ENCODE assay signal across 8 mouse cellular contexts in the genomic region with DNA sequence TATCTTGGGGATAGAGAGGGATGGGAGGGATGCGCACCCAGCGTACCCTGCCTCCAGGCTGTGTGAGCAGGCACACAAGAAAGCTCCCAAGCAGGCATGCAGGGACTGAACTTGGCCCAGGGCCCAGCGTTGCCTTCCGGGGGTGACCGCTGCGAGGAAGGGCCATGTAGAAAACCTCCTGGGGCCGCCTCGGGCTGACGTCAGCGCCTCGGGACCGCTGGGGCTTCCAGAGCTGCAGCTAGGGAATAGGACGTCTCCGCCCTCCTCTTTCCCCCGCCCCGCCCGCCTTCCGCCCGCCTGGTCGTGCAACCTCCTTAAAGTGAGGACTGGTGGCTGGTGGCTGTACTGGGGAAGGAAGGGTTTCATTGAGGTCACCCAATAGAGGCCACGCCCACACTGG.
DNase-seq lines count a peak whose midpoint lies in the region.

No protein-coding gene starts in this region.

- whole genome bisulfite sequencing in hindbrain, embryonic 10.5 days: 6% methylated on average over 21 of the region's 21 CpGs

- H3K9me3 ChIP-seq in hindbrain, embryonic 10.5 days: no peaks in the 10 kb centered on the region

- peaks cover 4% of the 10 kb centered on the region; the same call in 1 of the 2 replicates for H3K27me3 ChIP-seq in hindbrain, embryonic 10.5 days (ENCODE audit: insufficient read depth, poor library complexity, severe bottlenecking)

- peak; percentile 94 for DNase-seq in MN1 (ENCODE audit: low spot score)
- peak; percentile 34 for DNase-seq in cerebellum, adult 9-10 months
- peak; percentile 54 to 66 for DNase-seq in frontal cortex, postnatal 10 days (ENCODE audit: low spot score in 2 of 2)
- peak; percentile 61 for DNase-seq in hindbrain, embryonic 10.5 days (ENCODE audit: low spot score)
- peak; percentile 51 to 55 for DNase-seq in layer of hippocampus, postnatal 14 days (ENCODE audit: low spot score in 2 of 2)
- DNase-seq in lung, postnatal 4 days: peak; percentile 94 to 96
- DNase-seq in retina, embryonic 14.5 days (ENCODE audit: low spot score): peak; percentile 68
- DNase-seq in urinary bladder, adult 2 months (ENCODE audit: low spot score): peak; percentile 66

- peak overlapping the region; percentile 78 for H3K27ac ChIP-seq in hindbrain, embryonic 10.5 days

- H3K36me3 ChIP-seq in hindbrain, embryonic 10.5 days: no peaks in the 10 kb centered on the region

- H3K4me1 ChIP-seq in hindbrain, embryonic 10.5 days (replicated peaks): peaks cover 10% of the 10 kb centered on the region

- peak overlapping the region; percentile 47 for H3K4me3 ChIP-seq in hindbrain, embryonic 10.5 days

Comparison
In these comparisons a context has a peak if more than half of its experiments do, and no peak if none do; other contexts are left out.
1. Peak in every context shown above with its lines: DNase-seq, H3K4me3 ChIP-seq and H3K27ac ChIP-seq.
2. DNase-seq: peak in every context shown above with its lines; median percentile 95 in lung, postnatal 4 days; 94 in MN1; 68 in retina, embryonic 14.5 days; 66 in urinary bladder, adult 2 months; 61 in hindbrain, embryonic 10.5 days; 60 in frontal cortex, postnatal 10 days; 53 in layer of hippocampus, postnatal 14 days; 34 in cerebellum, adult 9-10 months.